Mouse (Mus musculus) mouse trophoblast stem cell (cell line): ENCODE data around the gene Pidd1.
"Not testable (repeated sequence)": the region's sequence is repeated elsewhere in the genome, so short reads cannot be mapped to it uniquely, and the experiment has no call there.

Experiments
- in situ Hi-C, 2 experiments: fragments of 300-500 bp; cut with MseI, MboI; formaldehyde crosslinking; loops; 2 replicates in 1 of 2; 3 replicates in 1 of 2; pipeline ENCODE4 v1.15.1; 2025

The Pidd1 gene

GRCm38 (mm10) chr7:141416144-141416841, 27.5 kb downstream of the Pidd1 start:
- in situ Hi-C loops = no loop called here

- in situ Hi-C loops = no loop called here
Measured at GRCm38 (mm10) chr7:141413809-141414584, 29.8 kb downstream of the Pidd1 start, which contains the start of gene Gatd1. Gatd1 (minus strand) TSS chr7:141414136.

- in situ Hi-C loops = no loop called here
Measured at GRCm38 (mm10) chr7:141413331-141413730, 30.5 kb downstream of the Pidd1 start.

- in situ Hi-C loops = no loop called here
Measured at GRCm38 (mm10) chr7:141411667-141412066, 32.2 kb downstream of the Pidd1 start.

- in situ Hi-C loops = no loop called here
Measured at GRCm38 (mm10) chr7:141410631-141411030, 33.2 kb downstream of the Pidd1 start.

GRCm38 (mm10) chr7:141408833-141409232, 35.0 kb downstream of the Pidd1 start:
- in situ Hi-C loops = no loop called here

- in situ Hi-C loops = not testable (repeated sequence)
Measured at GRCm38 (mm10) chr7:141407670-141408069, 36.2 kb downstream of the Pidd1 start.

- in situ Hi-C loops = no loop called here
Measured at GRCm38 (mm10) chr7:141405466-141405865, 38.4 kb downstream of the Pidd1 start.

GRCm38 (mm10) chr7:141403305-141403704, 40.5 kb downstream of the Pidd1 start:
- in situ Hi-C loops = no loop called here

- in situ Hi-C loops = no loop called here
Measured at GRCm38 (mm10) chr7:141395348-141395747, 48.5 kb downstream of the Pidd1 start.

GRCm38 (mm10) chr7:141394771-141395170, 49.1 kb downstream of the Pidd1 start:
- in situ Hi-C loops = no loop called here

GRCm38 (mm10) chr7:141394158-141394557, 49.7 kb downstream of the Pidd1 start:
- in situ Hi-C loops = no loop called here

GRCm38 (mm10) chr7:141392552-141393222, 51.1 kb downstream of the Pidd1 start:
- in situ Hi-C loops = no loop called here

- in situ Hi-C loops = no loop called here
Measured at GRCm38 (mm10) chr7:141391625-141392551, 51.9 kb downstream of the Pidd1 start, which contains the start of gene Taldo1. Taldo1 (plus strand) TSS chr7:141392199.

GRCm38 (mm10) chr7:141390326-141391259, 53.2 kb downstream of the Pidd1 start:
- in situ Hi-C loops = no loop called here

- in situ Hi-C loops = no loop called here
Measured at GRCm38 (mm10) chr7:141388487-141389109, 55.2 kb downstream of the Pidd1 start.
